Comparison of ENCODE assay signal across 11 mouse cellular contexts in the genomic region with DNA sequence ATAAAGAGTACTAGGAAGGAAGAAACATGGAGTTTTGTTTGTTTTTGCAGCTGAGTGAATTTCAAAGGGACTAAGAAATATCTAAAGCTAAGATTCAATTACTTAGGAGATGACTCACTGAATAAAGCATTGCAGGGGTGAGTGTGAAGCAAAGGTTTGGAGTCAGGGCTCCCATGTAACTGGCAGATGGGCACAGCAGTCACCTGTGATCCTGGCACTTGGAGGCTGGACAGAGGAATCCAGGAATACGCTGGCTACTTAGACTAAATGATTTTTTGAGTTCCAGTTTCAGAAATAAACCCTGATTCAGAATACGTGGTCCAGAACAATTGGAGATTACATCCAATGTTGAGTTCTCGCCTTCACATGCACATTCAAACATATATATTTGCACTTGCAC.
"Had no signal": no experiment of that assay in that cellular context is flagged by ENCODE, and none has a peak within 500 bp of the region (broad histone marks: within the 10 kb centered on the region; RNA-seq: fewer than 3 reads in every experiment).

No protein-coding gene starts in this region.

- H3K4me3 ChIP-seq: left cerebral cortex, adult 2 months; limb, embryonic 10.5 days; liver, embryonic 15.5 days; midbrain, embryonic 13.5 days had no signal

- H3K9ac ChIP-seq: liver, embryonic 15.5 days; midbrain, embryonic 13.5 days had no signal

- DNase-seq: kidney, postnatal 25 days; lung, adult 2 months; lung, postnatal 36 days; right cerebral cortex, postnatal 14 days; thymus, postnatal 36 days had no signal

- H3K4me2 ChIP-seq: liver, embryonic 11.5 days; liver, embryonic 15.5 days; midbrain, embryonic 13.5 days had no signal

- H3K4me1 ChIP-seq: limb, embryonic 10.5 days; liver, embryonic 15.5 days; midbrain, embryonic 13.5 days had no signal

- H3K27ac ChIP-seq: left cerebral cortex, adult 2 months; limb, embryonic 10.5 days; liver, embryonic 15.5 days; midbrain, embryonic 13.5 days had no signal

- H3K36me3 ChIP-seq: limb, embryonic 10.5 days; liver, embryonic 15.5 days; midbrain, embryonic 13.5 days had no signal

- ATAC-seq: lung, postnatal 0 days; midbrain, embryonic 13.5 days had no signal

- H3K9me3 ChIP-seq: limb, embryonic 10.5 days; liver, embryonic 15.5 days; midbrain, embryonic 13.5 days had no signal

- H3K27me3 ChIP-seq: liver, embryonic 15.5 days; midbrain, embryonic 13.5 days had no signal
